Mouse (Mus musculus): ENCODE data around the gene Psmd3. TPM values are rescaled to one million over a fixed set of nuclear protein-coding genes. Genes with fewer than 3 reads are reported as not detected.

Gene Psmd3
- polyA plus RNA-seq, 1 experiment from 2014 or later, result 86.4 TPM

GRCm38 (mm10) chr11:98742397-98743291, 60.3 kb downstream of the Psmd3 start:
- no peak for ATAC-seq (ENCODE audit: low read depth)
- Histone ChIP-seq H3K27me3 (ENCODE audit: control insufficient read depth, insufficient read depth, low read depth, low read length) (no peaks in the 10 kb centered on the region), H3K9ac (ENCODE audit: low read depth, low read length) (peak overlapping the region; percentile 84), H3K36me3 (ENCODE audit: control insufficient read depth, insufficient read depth) (no peaks in the 10 kb centered on the region), H3K4me2 (ENCODE audit: low read depth, low read length) (peak overlapping the region; percentile 93), H3K4me1 (ENCODE audit: control insufficient read depth, low read depth, low read length) (peaks cover 83% of the 10 kb centered on the region), H3K9me3 (replicated peaks; ENCODE audit: control insufficient read depth, low read length) (no peaks in the 10 kb centered on the region), H3K27ac (ENCODE audit: low read length) (peak overlapping the region; percentile 84), H3K4me3 (ENCODE audit: low read depth, low read length) (peak overlapping the region; percentile 85)
- 2% methylated on average over 21 of the region's 21 CpGs for WGBS (ENCODE audit: insufficient replicate concordance)

DNA sequence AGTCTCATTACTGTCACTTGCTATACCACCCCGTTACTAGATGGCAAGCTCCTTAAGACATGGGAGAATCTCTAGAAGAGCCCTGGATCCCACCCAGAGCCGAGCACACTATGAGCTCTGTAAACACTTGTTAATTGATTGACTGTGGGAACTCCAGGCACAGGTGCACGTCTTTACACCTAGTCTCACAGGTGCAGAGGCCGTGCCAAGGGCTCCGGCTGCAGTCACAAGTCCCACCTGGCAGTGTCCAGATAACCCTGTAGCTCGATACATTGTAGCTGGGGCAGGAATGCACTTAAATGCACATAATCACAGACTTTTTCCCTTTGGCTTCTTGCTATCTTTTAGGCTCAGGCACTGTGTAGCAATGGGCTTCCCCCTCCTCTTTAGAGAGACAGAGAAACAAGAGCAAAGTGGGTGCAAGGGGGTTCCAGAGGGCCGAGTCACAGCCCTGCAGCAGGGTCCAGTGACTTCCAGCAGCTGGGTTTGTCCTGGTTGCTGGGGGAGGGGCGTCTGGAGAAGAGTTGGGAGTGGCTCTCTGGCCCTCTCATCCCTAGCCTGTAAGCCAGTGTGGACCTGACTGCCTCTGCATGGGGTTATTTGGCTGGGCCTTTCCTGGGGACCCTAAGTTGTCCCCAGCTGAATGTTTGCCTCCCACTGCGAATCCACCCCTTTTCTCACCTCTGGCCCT, 61.4 kb downstream of the Psmd3 start:
- Histone ChIP-seq H3K4me3 (ENCODE audit: low read depth, low read length) (peak overlapping the region; percentile 23; the same call in 1 of the 2 replicates), H3K36me3 (ENCODE audit: control insufficient read depth, insufficient read depth) (no peaks in the 10 kb centered on the region), H3K27ac (ENCODE audit: low read length) (peak overlapping the region; percentile 84), H3K9me3 (replicated peaks; ENCODE audit: control insufficient read depth, low read length) (no peaks in the 10 kb centered on the region), H3K4me1 (ENCODE audit: control insufficient read depth, low read depth, low read length) (peaks cover 87% of the 10 kb centered on the region), H3K27me3 (ENCODE audit: control insufficient read depth, insufficient read depth, low read depth, low read length) (no peaks in the 10 kb centered on the region), H3K4me2 (ENCODE audit: low read depth, low read length) (peak overlapping the region; percentile 93), H3K9ac (ENCODE audit: low read depth, low read length) (peak overlapping the region; percentile 31)
- ATAC-seq (ENCODE audit: low read depth), result no peak
- WGBS (ENCODE audit: insufficient replicate concordance), result 22% methylated on average over 9 of the region's 9 CpGs

DNA sequence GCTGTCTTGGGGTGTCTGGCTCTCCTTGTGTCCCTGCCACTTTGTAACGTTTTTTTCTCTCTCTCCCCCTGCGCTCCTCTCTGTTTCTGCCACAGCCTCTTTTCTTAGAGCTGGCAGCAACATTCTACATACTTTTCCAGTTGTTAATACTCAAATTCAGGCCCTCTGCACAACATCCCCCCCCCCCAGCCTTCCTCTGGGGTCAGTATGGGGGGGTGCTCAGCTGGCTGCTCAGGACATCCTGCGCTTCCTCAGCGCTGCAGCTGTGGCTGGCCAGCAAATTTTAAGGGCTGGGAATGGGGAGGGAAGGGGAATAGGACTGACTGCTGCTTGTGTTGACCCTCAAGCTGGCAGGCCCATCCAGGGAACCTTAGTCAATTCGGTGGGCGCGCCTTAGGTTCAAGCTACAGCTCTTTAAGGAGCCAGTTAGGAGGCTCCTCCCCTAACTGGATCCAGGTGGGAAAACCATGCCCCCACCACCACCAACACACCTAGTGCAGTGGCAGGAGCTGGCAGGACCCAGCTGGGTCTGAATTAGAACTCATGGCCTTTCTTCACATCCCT, 62.2 kb downstream of the Psmd3 start:
- Histone ChIP-seq H3K27ac (ENCODE audit: low read length) (peak overlapping the region; percentile 84), H3K4me2 (ENCODE audit: low read depth, low read length) (peak overlapping the region; percentile 93), H3K36me3 (ENCODE audit: control insufficient read depth, insufficient read depth) (no peaks in the 10 kb centered on the region), H3K4me3 (ENCODE audit: low read depth, low read length) (no peak overlapping the region), H3K27me3 (ENCODE audit: control insufficient read depth, insufficient read depth, low read depth, low read length) (no peaks in the 10 kb centered on the region), H3K9ac (ENCODE audit: low read depth, low read length) (peak overlapping the region; percentile 31), H3K4me1 (ENCODE audit: control insufficient read depth, low read depth, low read length) (peaks cover 86% of the 10 kb centered on the region), H3K9me3 (replicated peaks; ENCODE audit: control insufficient read depth, low read length) (no peaks in the 10 kb centered on the region)
- ATAC-seq (ENCODE audit: low read depth), result no peak
- WGBS (ENCODE audit: insufficient replicate concordance), result 69% methylated on average over 7 of the region's 7 CpGs

Other genes starting within 250 kb of the Psmd3 start
- gene Mien1, start 243.6 kb upstream of the Psmd3 start, polyA plus RNA-seq (2015; fragmentation: Nextera tagmentation; extraction: Ambion mirVana), result 55.9 and 57.9 TPM in 2 replicates
- 28.5 and 36.0 TPM in 2 replicates for gene Grb7, start 236.2 kb upstream of the Psmd3 start, polyA plus RNA-seq (2015; fragmentation: Nextera tagmentation; extraction: Ambion mirVana)
- 0.19 and 0.20 TPM in 2 replicates for gene Ikzf3, start 136.5 kb upstream of the Psmd3 start, polyA plus RNA-seq (2015; fragmentation: Nextera tagmentation; extraction: Ambion mirVana)
- 0.60 and 0.85 TPM in 2 replicates for gene Zpbp2, start 131.5 kb upstream of the Psmd3 start, polyA plus RNA-seq (2015; fragmentation: Nextera tagmentation; extraction: Ambion mirVana)
- gene Ormdl3, start 95.2 kb upstream of the Psmd3 start, polyA plus RNA-seq (2015; fragmentation: Nextera tagmentation; extraction: Ambion mirVana), result 36.6 and 38.4 TPM in 2 replicates
- not detected in 2 replicates for gene Lrrc3c, start 84.3 kb upstream of the Psmd3 start, polyA plus RNA-seq (2015; fragmentation: Nextera tagmentation; extraction: Ambion mirVana)
- 0.12 and 0.47 TPM in 2 replicates for gene Gm12355, start 56.9 kb upstream of the Psmd3 start, polyA plus RNA-seq (2015; fragmentation: Nextera tagmentation; extraction: Ambion mirVana)
- gene Gsdma3, start 56.2 kb upstream of the Psmd3 start, polyA plus RNA-seq (2015; fragmentation: Nextera tagmentation; extraction: Ambion mirVana), result not detected in 2 replicates
- gene Gsdma2, start 35.8 kb upstream of the Psmd3 start, polyA plus RNA-seq (2015; fragmentation: Nextera tagmentation; extraction: Ambion mirVana), result not detected in 2 replicates
- 0.04 TPM in 1 of 2 replicates, not detected in the other for gene Gsdma, start 18.2 kb upstream of the Psmd3 start, polyA plus RNA-seq (2015; fragmentation: Nextera tagmentation; extraction: Ambion mirVana)
- not detected in 2 replicates for gene Csf3, start 18.7 kb downstream of the Psmd3 start, polyA plus RNA-seq (2015; fragmentation: Nextera tagmentation; extraction: Ambion mirVana)
- 22.8 and 23.8 TPM in 2 replicates for gene Med24, start 46.9 kb downstream of the Psmd3 start, polyA plus RNA-seq (2015; fragmentation: Nextera tagmentation; extraction: Ambion mirVana)
- gene Thra, start 58.1 kb downstream of the Psmd3 start, polyA plus RNA-seq (2015; fragmentation: Nextera tagmentation; extraction: Ambion mirVana), result 6.5 and 7.7 TPM in 2 replicates
- 0.65 and 0.66 TPM in 2 replicates for gene Nr1d1, start 92.8 kb downstream of the Psmd3 start, polyA plus RNA-seq (2015; fragmentation: Nextera tagmentation; extraction: Ambion mirVana)
- gene Msl1, start 113.0 kb downstream of the Psmd3 start, polyA plus RNA-seq (2015; fragmentation: Nextera tagmentation; extraction: Ambion mirVana), result 4.9 and 5.3 TPM in 2 replicates
- 11.6 and 13.6 TPM in 2 replicates for gene Casc3, start 122.4 kb downstream of the Psmd3 start, polyA plus RNA-seq (2015; fragmentation: Nextera tagmentation; extraction: Ambion mirVana)
- gene Rapgefl1, start 154.2 kb downstream of the Psmd3 start, polyA plus RNA-seq (2015; fragmentation: Nextera tagmentation; extraction: Ambion mirVana), result 0.06 and 0.18 TPM in 2 replicates
- gene Wipf2, start 181.1 kb downstream of the Psmd3 start, polyA plus RNA-seq (2015; fragmentation: Nextera tagmentation; extraction: Ambion mirVana), result 1.2 and 1.6 TPM in 2 replicates
- 52.7 and 57.3 TPM in 2 replicates for gene Cdc6, start 225.2 kb downstream of the Psmd3 start, polyA plus RNA-seq (2015; fragmentation: Nextera tagmentation; extraction: Ambion mirVana)
- 4.2 and 5.4 TPM in 2 replicates for gene Rara, start 245.3 kb downstream of the Psmd3 start, polyA plus RNA-seq (2015; fragmentation: Nextera tagmentation; extraction: Ambion mirVana)